Mouse (Mus musculus): ENCODE measurements around the gene Olfr698. TPM values are rescaled to one million over a fixed set of nuclear protein-coding genes. Genes with fewer than 3 reads are reported as not detected.
"Not testable (repeated sequence)": the region's sequence is repeated elsewhere in the genome, so short reads cannot be mapped to it uniquely, and the experiment has no call there.

Gene Olfr698
- total RNA-seq (2014; fragmentation: Nextera tagmentation) (not detected in 2 replicates), total RNA-seq (2017) (not detected in 2 replicates)

- no peak for ATAC-seq (replicated peaks; ENCODE audit: low FRiP score, low TSS enrichment, poor library complexity, severe bottlenecking)
These were observed at the start of gene Olfr698 for GRCm38 (mm10) chr7:106755297-106755696. Gene Olfr698, minus strand, starts transcription at chr7:106755397.

GRCm38 (mm10) chr7:106793098-106793497, 37.9 kb upstream of the Olfr698 start, which contains the start of gene Olfr699:
Gene Olfr699, minus strand, starts transcription at chr7:106793198.
- ATAC-seq (replicated peaks; ENCODE audit: low FRiP score, low TSS enrichment, poor library complexity, severe bottlenecking) = no peak

GRCm38 (mm10) chr7:106788330-106788729, 33.1 kb upstream of the Olfr698 start:
- no peak for ATAC-seq (replicated peaks; ENCODE audit: low FRiP score, low TSS enrichment, poor library complexity, severe bottlenecking)

GRCm38 (mm10) chr7:106761008-106761407, 5.8 kb upstream of the Olfr698 start:
- not testable (repeated sequence) for ATAC-seq (replicated peaks; ENCODE audit: low FRiP score, low TSS enrichment, poor library complexity, severe bottlenecking)

GRCm38 (mm10) chr7:106758800-106759199, 3.6 kb upstream of the Olfr698 start:
- ATAC-seq (replicated peaks; ENCODE audit: low FRiP score, low TSS enrichment, poor library complexity, severe bottlenecking) = no peak

GRCm38 (mm10) chr7:106745811-106746210, 9.4 kb downstream of the Olfr698 start:
- ATAC-seq (replicated peaks; ENCODE audit: low FRiP score, low TSS enrichment, poor library complexity, severe bottlenecking) = no peak

GRCm38 (mm10) chr7:106742343-106742742, 12.9 kb downstream of the Olfr698 start, which contains the start of gene Olfr697:
Gene Olfr697, minus strand, starts transcription at chr7:106742443.
- ATAC-seq (replicated peaks; ENCODE audit: low FRiP score, low TSS enrichment, poor library complexity, severe bottlenecking) = no peak

- peak; percentile 61 for ATAC-seq (replicated peaks; ENCODE audit: low FRiP score, low TSS enrichment, poor library complexity, severe bottlenecking)
These were observed 18.2 kb downstream of the Olfr698 start for GRCm38 (mm10) chr7:106737028-106737427.

GRCm38 (mm10) chr7:106733717-106734116, 21.5 kb downstream of the Olfr698 start:
- ATAC-seq (replicated peaks; ENCODE audit: low FRiP score, low TSS enrichment, poor library complexity, severe bottlenecking) = no peak

GRCm38 (mm10) chr7:106725654-106726053, 29.5 kb downstream of the Olfr698 start:
- not testable (repeated sequence) for ATAC-seq (replicated peaks; ENCODE audit: low FRiP score, low TSS enrichment, poor library complexity, severe bottlenecking)

- no peak for ATAC-seq (replicated peaks; ENCODE audit: low FRiP score, low TSS enrichment, poor library complexity, severe bottlenecking)
These were observed 38.9 kb downstream of the Olfr698 start, which contains the start of gene Olfr695 for GRCm38 (mm10) chr7:106716296-106716695. Gene Olfr695, minus strand, starts transcription at chr7:106716396.

- ATAC-seq (replicated peaks; ENCODE audit: low FRiP score, low TSS enrichment, poor library complexity, severe bottlenecking) = no peak
These were observed 43.7 kb downstream of the Olfr698 start for GRCm38 (mm10) chr7:106711463-106711862.

- ATAC-seq (replicated peaks; ENCODE audit: low FRiP score, low TSS enrichment, poor library complexity, severe bottlenecking) = not testable (repeated sequence)
These were observed 47.5 kb downstream of the Olfr698 start for GRCm38 (mm10) chr7:106707705-106708104.

Other genes with a start within 250 kb of the Olfr698 start
- gene Olfr693, start 74.8 kb downstream of the Olfr698 start, total RNA-seq (2014; fragmentation: Nextera tagmentation) = not detected in 2 replicates
- not detected in 2 replicates for gene Olfr693, start 74.8 kb downstream of the Olfr698 start, total RNA-seq (2017)
- not detected in 2 replicates for gene Olfr694, start 63.6 kb downstream of the Olfr698 start, total RNA-seq (2014; fragmentation: Nextera tagmentation)
- gene Olfr694, start 63.6 kb downstream of the Olfr698 start, total RNA-seq (2017) = not detected in 2 replicates
- not detected in 2 replicates for gene Olfr695, start 39.0 kb downstream of the Olfr698 start, total RNA-seq (2014; fragmentation: Nextera tagmentation)
- gene Olfr695, start 39.0 kb downstream of the Olfr698 start, total RNA-seq (2017) = not detected in 2 replicates
- gene Olfr697, start 13.0 kb downstream of the Olfr698 start, total RNA-seq (2014; fragmentation: Nextera tagmentation) = not detected in 2 replicates
- gene Olfr697, start 13.0 kb downstream of the Olfr698 start, total RNA-seq (2017) = not detected in 2 replicates
- not detected in 2 replicates for gene Olfr699, start 37.8 kb upstream of the Olfr698 start, total RNA-seq (2014; fragmentation: Nextera tagmentation)
- not detected in 2 replicates for gene Olfr699, start 37.8 kb upstream of the Olfr698 start, total RNA-seq (2017)
- gene Olfr700, start 53.4 kb upstream of the Olfr698 start, total RNA-seq (2014; fragmentation: Nextera tagmentation) = not detected in 2 replicates
- gene Olfr700, start 53.4 kb upstream of the Olfr698 start, total RNA-seq (2017) = not detected in 2 replicates
- gene Olfr701, start 58.7 kb upstream of the Olfr698 start, total RNA-seq (2014; fragmentation: Nextera tagmentation) = not detected in 2 replicates
- not detected in 2 replicates for gene Olfr701, start 58.7 kb upstream of the Olfr698 start, total RNA-seq (2017)
- not detected in 2 replicates for gene Olfr702, start 78.5 kb upstream of the Olfr698 start, total RNA-seq (2014; fragmentation: Nextera tagmentation)
- gene Olfr702, start 78.5 kb upstream of the Olfr698 start, total RNA-seq (2017) = not detected in 2 replicates
- not detected in 2 replicates for gene Olfr703, start 88.0 kb upstream of the Olfr698 start, total RNA-seq (2014; fragmentation: Nextera tagmentation)
- not detected in 2 replicates for gene Olfr703, start 88.0 kb upstream of the Olfr698 start, total RNA-seq (2017)
- not detected in 2 replicates for gene Olfr704, start 107.8 kb upstream of the Olfr698 start, total RNA-seq (2014; fragmentation: Nextera tagmentation)
- gene Olfr704, start 107.8 kb upstream of the Olfr698 start, total RNA-seq (2017) = not detected in 2 replicates
- not detected in 2 replicates for gene Olfr705, start 121.5 kb upstream of the Olfr698 start, total RNA-seq (2014; fragmentation: Nextera tagmentation)
- gene Olfr705, start 121.5 kb upstream of the Olfr698 start, total RNA-seq (2017) = not detected in 2 replicates
- not detected in 2 replicates for gene Olfr706, start 132.8 kb upstream of the Olfr698 start, total RNA-seq (2014; fragmentation: Nextera tagmentation)
- gene Olfr706, start 132.8 kb upstream of the Olfr698 start, total RNA-seq (2017) = not detected in 2 replicates
- not detected in 2 replicates for gene Olfr707, start 145.8 kb upstream of the Olfr698 start, total RNA-seq (2014; fragmentation: Nextera tagmentation)
- not detected in 2 replicates for gene Olfr707, start 145.8 kb upstream of the Olfr698 start, total RNA-seq (2017)
- gene Olfr1532-ps1, start 152.6 kb upstream of the Olfr698 start, total RNA-seq (2014; fragmentation: Nextera tagmentation) = not detected in 2 replicates
- not detected in 2 replicates for gene Olfr1532-ps1, start 152.6 kb upstream of the Olfr698 start, total RNA-seq (2017)
- gene Olfr709-ps1, start 176.8 kb upstream of the Olfr698 start, total RNA-seq (2014; fragmentation: Nextera tagmentation) = not detected in 2 replicates
- gene Olfr709-ps1, start 176.8 kb upstream of the Olfr698 start, total RNA-seq (2017) = not detected in 2 replicates
- not detected in 2 replicates for gene Olfr710, start 192.9 kb upstream of the Olfr698 start, total RNA-seq (2014; fragmentation: Nextera tagmentation)
- gene Olfr710, start 192.9 kb upstream of the Olfr698 start, total RNA-seq (2017) = not detected in 2 replicates
- gene Olfr6, start 208.5 kb upstream of the Olfr698 start, total RNA-seq (2014; fragmentation: Nextera tagmentation) = not detected in 2 replicates
- not detected in 2 replicates for gene Olfr6, start 208.5 kb upstream of the Olfr698 start, total RNA-seq (2017)
- not detected in 2 replicates for gene Olfr711, start 220.1 kb upstream of the Olfr698 start, total RNA-seq (2014; fragmentation: Nextera tagmentation)
- gene Olfr711, start 220.1 kb upstream of the Olfr698 start, total RNA-seq (2017) = not detected in 2 replicates